Mouse (Mus musculus) forebrain, embryonic 11.5 days (tissue): ENCODE results near the gene Snf8. TPM values are rescaled to one million over a fixed set of nuclear protein-coding genes. Genes with fewer than 3 reads are reported as not detected.
A peak's percentile ranks its signal among the peaks of the same experiment; 100 is the strongest.

ENCODE experiments used
- ATAC-seq: fragments of 200-750 bp; cut with Nextera tagmentation; replicated peaks from 2 replicates; pipeline ENCODE4 v1.8.0; 2017; ENCODE audit warnings: moderate TSS enrichment; ENCODE audit not compliant: low FRiP score
- DNase-seq: peaks from one replicate; pipeline ENCODE4 v3.0.0-alpha.2; 2017; ENCODE audit warnings: low spot score
- H3K27ac ChIP-seq: fragments of 300-500 bp; sonication (generic); 2 replicates; pipeline ENCODE4 v1.5.1; 2014; ENCODE audit warnings: low read depth, low read length
- H3K27me3 ChIP-seq: fragments of 300-500 bp; sonication (generic); 2 replicates; pipeline ENCODE4 v1.6.1; 2014; ENCODE audit warnings: mild to moderate bottlenecking, low read length, mixed read lengths; ENCODE audit not compliant: control insufficient read depth, insufficient read depth
- H3K36me3 ChIP-seq: fragments of 300-500 bp; sonication (generic); 2 replicates; pipeline ENCODE4 v1.6.1; 2014; ENCODE audit warnings: mild to moderate bottlenecking, low read length, moderate library complexity, mixed read lengths; ENCODE audit not compliant: control insufficient read depth, insufficient read depth
- H3K4me1 ChIP-seq: fragments of 300-500 bp; sonication (generic); replicated peaks from 2 replicates; pipeline ENCODE4 v1.6.1; 2014; ENCODE audit warnings: low read length, mixed read lengths; ENCODE audit not compliant: control insufficient read depth, insufficient read depth
- H3K4me2 ChIP-seq: fragments of 300-500 bp; sonication (generic); 2 replicates; pipeline ENCODE4 v1.6.1; 2014; ENCODE audit warnings: low read depth, mild to moderate bottlenecking, low read length, moderate library complexity, mixed read lengths; ENCODE audit not compliant: severe bottlenecking
- H3K4me3 ChIP-seq: fragments of 300-500 bp; sonication (generic); 2 replicates; pipeline ENCODE4 v1.5.1; 2014; ENCODE audit warnings: low read depth, low read length
- H3K9ac ChIP-seq: fragments of 300-500 bp; sonication (generic); 2 replicates; pipeline ENCODE4 v1.6.1; 2014; ENCODE audit warnings: low read length
- H3K9me3 ChIP-seq: fragments of 300-500 bp; sonication (generic); 2 replicates; pipeline ENCODE4 v1.6.1; 2016; ENCODE audit warnings: low read length, mixed read lengths; ENCODE audit not compliant: control insufficient read depth
- WGBS: fragments of 180-500 bp; shearing (Covaris S2); extraction: QIAGEN DNeasy Blood & Tissue Kit; methylation state at CpG from one replicate; pipeline ENCODE4 v1.1.7; 2014; 5-methylcytosine and 5-hydroxymethylcytosine counted together
- polyA plus RNA-seq: library from polyadenylated mRNA; unstranded; fragments of >200 nt; fragmentation: Nextera tagmentation; extraction: Ambion mirVana; gene quantifications from 2 replicates; pipeline ENCODE4 v1.2.1, GENCODE M21; 2014

The Snf8 gene
- polyA plus RNA-seq, 1 experiment from 2014 or later: 39.4 TPM

DNA sequence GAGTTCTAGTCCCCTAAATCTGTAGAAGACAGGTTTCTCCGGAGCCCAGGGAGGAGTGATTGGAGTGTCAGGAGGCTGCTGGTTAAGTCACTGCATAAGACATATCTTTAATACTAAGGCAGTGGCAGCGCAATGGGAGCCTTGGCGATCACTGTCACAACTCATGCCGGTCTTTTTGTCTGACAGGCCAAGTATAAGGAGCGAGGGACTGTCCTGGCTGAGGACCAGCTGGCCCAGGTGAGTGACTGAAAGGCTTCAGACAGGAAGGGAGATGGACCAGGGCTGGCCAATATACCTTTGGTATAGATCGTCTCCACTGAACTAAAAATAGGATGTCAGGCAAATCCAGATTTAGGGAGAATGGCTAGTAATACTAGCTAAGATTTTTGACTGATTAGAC is 448 bp downstream of the Snf8 start:
- no peak overlapping the region for H3K27ac ChIP-seq
- H3K4me2 ChIP-seq: peak overlapping the region; percentile 94
- H3K4me3 ChIP-seq: peak overlapping the region; percentile 90
- 12% methylated on average over 6 of the region's 6 CpGs for WGBS
- H3K27me3 ChIP-seq: no peaks in the 10 kb centered on the region
- no peak for DNase-seq
- no peak for ATAC-seq
- no peaks in the 10 kb centered on the region for H3K9me3 ChIP-seq
- peaks cover 6% of the 10 kb centered on the region; the same call in 1 of the 2 replicates for H3K4me1 ChIP-seq
- no peaks in the 10 kb centered on the region for H3K36me3 ChIP-seq
- peak overlapping the region; percentile 79 for H3K9ac ChIP-seq

GRCm38 (mm10) chr11:96037499-96037898 is 2.8 kb downstream of the Snf8 start:
- H3K36me3 ChIP-seq: no peaks in the 10 kb centered on the region; the same call in 1 of the 2 replicates
- WGBS: 88% methylated on average over 5 of the region's 5 CpGs
- peaks cover 6% of the 10 kb centered on the region; the same call in 1 of the 2 replicates for H3K4me1 ChIP-seq
- ATAC-seq (no peak), DNase-seq (no peak)
- H3K4me3 ChIP-seq: no peak overlapping the region
- H3K9me3 ChIP-seq: no peaks in the 10 kb centered on the region
- H3K27me3 ChIP-seq: no peaks in the 10 kb centered on the region
- no peak overlapping the region for H3K9ac ChIP-seq
- H3K27ac ChIP-seq: no peak overlapping the region
- no peak overlapping the region for H3K4me2 ChIP-seq

DNA sequence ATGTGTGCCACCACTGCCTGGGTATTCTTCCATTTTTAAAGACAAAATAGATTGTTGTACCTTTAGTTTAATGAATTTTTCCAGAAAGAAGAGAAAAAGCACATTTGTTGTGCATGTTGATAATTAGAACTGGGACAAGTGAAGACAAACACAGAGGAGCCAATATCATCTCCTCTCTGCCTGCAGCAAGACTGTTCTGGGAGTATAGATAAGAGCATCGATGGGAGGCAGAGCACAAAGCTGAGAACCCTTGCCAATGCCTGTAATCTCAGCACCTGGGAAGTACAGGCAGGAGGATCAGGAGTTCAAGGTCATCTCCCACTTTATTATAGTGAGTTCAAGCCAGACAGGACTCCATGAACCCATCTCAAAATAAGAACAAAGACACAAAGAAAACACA is 3.9 kb downstream of the Snf8 start:
- Histone ChIP-seq H3K4me1 (peaks cover 6% of the 10 kb centered on the region; the same call in 1 of the 2 replicates), H3K27ac (no peak overlapping the region), H3K27me3 (no peaks in the 10 kb centered on the region), H3K9me3 (no peaks in the 10 kb centered on the region), H3K4me3 (no peak overlapping the region), H3K4me2 (no peak overlapping the region), H3K36me3 (no peaks in the 10 kb centered on the region; the same call in 1 of the 2 replicates), H3K9ac (no peak overlapping the region)
- no peak for DNase-seq
- WGBS: 97% methylated on average over 1 of the region's 1 CpGs
- no peak for ATAC-seq

- Histone ChIP-seq H3K36me3 (peaks cover 4% of the 10 kb centered on the region; the same call in 1 of the 2 replicates), H3K9ac (no peak overlapping the region), H3K4me3 (no peak overlapping the region), H3K4me1 (no peaks in the 10 kb centered on the region), H3K4me2 (no peak overlapping the region), H3K9me3 (no peaks in the 10 kb centered on the region), H3K27me3 (no peaks in the 10 kb centered on the region), H3K27ac (no peak overlapping the region)
- DNase-seq: no peak
- ATAC-seq: no peak
- 86% methylated on average over 11 of the region's 11 CpGs for WGBS
These were observed 10.3 kb downstream of the Snf8 start for GRCm38 (mm10) chr11:96044803-96045567.

GRCm38 (mm10) chr11:96046028-96046427 is 11.3 kb downstream of the Snf8 start:
- Histone ChIP-seq H3K4me2 (no peak overlapping the region), H3K9ac (no peak overlapping the region), H3K27ac (no peak overlapping the region), H3K36me3 (peaks cover 5% of the 10 kb centered on the region; the same call in 1 of the 2 replicates), H3K9me3 (no peaks in the 10 kb centered on the region), H3K27me3 (no peaks in the 10 kb centered on the region), H3K4me1 (no peaks in the 10 kb centered on the region), H3K4me3 (no peak overlapping the region)
- no peak for DNase-seq
- WGBS: 88% methylated on average over 8 of the region's 8 CpGs
- no peak for ATAC-seq

DNA sequence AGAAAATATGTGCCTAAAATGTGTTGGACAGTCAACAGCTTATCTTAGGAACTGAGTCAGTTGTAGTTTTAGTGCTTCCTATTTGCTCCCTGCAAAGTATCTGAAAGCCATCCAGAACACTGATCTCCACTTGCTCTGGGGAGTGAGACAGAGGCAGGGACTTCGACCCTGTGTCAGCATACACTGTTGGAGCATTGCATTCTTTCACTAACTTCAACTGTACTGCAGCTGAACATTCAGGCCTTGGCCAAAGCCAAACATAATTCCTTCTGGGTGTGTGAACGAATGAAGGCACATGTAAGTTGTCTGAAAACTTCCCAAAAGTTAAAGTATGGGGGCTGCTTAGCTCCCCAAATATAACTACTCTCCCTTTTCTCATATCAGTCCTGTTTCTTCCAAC is 12.1 kb downstream of the Snf8 start:
- H3K27ac ChIP-seq: no peak overlapping the region
- H3K4me1 ChIP-seq: no peaks in the 10 kb centered on the region
- no peak overlapping the region for H3K4me2 ChIP-seq
- no peak for ATAC-seq
- 93% methylated on average over 2 of the region's 2 CpGs for WGBS
- H3K9me3 ChIP-seq: no peaks in the 10 kb centered on the region
- peaks cover 5% of the 10 kb centered on the region for H3K36me3 ChIP-seq
- no peak overlapping the region for H3K9ac ChIP-seq
- H3K27me3 ChIP-seq: no peaks in the 10 kb centered on the region
- no peak for DNase-seq
- H3K4me3 ChIP-seq: no peak overlapping the region

GRCm38 (mm10) chr11:96047469-96048373 is 13.0 kb downstream of the Snf8 start:
- Histone ChIP-seq H3K4me2 (no peak overlapping the region), H3K4me3 (no peak overlapping the region), H3K36me3 (peaks cover 5% of the 10 kb centered on the region), H3K27ac (no peak overlapping the region), H3K9me3 (no peaks in the 10 kb centered on the region), H3K9ac (no peak overlapping the region), H3K27me3 (no peaks in the 10 kb centered on the region), H3K4me1 (no peaks in the 10 kb centered on the region)
- no peak for ATAC-seq
- 92% methylated on average over 4 of the region's 4 CpGs for whole genome bisulfite sequencing
- no peak for DNase-seq

GRCm38 (mm10) chr11:96049939-96050338 is 15.3 kb downstream of the Snf8 start:
- Histone ChIP-seq H3K27ac (no peak overlapping the region), H3K36me3 (peaks cover 8% of the 10 kb centered on the region), H3K9me3 (no peaks in the 10 kb centered on the region), H3K4me1 (no peaks in the 10 kb centered on the region), H3K27me3 (no peaks in the 10 kb centered on the region), H3K9ac (no peak overlapping the region), H3K4me2 (no peak overlapping the region), H3K4me3 (no peak overlapping the region)
- ATAC-seq (no peak), DNase-seq (no peak)
- WGBS: 81% methylated on average over 4 of the region's 4 CpGs
